Mouse (Mus musculus): Measurements from ENCODE around the gene 4933428G20Rik. TPM values are rescaled to one million over a fixed set of nuclear protein-coding genes. Genes with fewer than 3 reads are reported as not detected.

4933428G20Rik gene
- polyA plus RNA-seq, 1 experiment: 0.07 TPM

DNA sequence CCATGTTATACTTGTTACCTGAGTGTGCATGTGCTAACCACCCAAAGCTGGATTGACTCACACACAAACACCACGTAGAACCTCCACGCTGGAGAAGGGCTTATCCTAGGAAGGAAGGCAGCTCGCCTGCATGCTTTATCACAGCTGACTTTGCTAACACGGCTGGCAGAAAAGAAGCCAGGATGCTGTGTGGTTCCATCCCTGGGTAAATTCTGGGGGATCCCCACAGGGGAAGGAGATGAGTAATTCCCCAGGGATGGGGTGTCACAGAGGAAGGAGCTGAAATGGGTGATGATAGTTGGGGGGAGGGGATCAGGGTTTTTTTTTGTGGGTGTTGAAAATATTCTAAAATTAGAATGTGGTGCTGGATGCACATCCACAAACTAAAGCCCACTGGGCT lies 5.6 kb upstream of the 4933428G20Rik start:
- DNase-seq (ENCODE audit: low read depth): no peak

- DNase-seq (ENCODE audit: low read depth): no peak
Observed at GRCm38 (mm10) chr11:97502846-97503245, 2.7 kb upstream of the 4933428G20Rik start.

- DNase-seq (ENCODE audit: low read depth): no peak
Observed at GRCm38 (mm10) chr11:97502383-97502782, 2.2 kb upstream of the 4933428G20Rik start.

DNA sequence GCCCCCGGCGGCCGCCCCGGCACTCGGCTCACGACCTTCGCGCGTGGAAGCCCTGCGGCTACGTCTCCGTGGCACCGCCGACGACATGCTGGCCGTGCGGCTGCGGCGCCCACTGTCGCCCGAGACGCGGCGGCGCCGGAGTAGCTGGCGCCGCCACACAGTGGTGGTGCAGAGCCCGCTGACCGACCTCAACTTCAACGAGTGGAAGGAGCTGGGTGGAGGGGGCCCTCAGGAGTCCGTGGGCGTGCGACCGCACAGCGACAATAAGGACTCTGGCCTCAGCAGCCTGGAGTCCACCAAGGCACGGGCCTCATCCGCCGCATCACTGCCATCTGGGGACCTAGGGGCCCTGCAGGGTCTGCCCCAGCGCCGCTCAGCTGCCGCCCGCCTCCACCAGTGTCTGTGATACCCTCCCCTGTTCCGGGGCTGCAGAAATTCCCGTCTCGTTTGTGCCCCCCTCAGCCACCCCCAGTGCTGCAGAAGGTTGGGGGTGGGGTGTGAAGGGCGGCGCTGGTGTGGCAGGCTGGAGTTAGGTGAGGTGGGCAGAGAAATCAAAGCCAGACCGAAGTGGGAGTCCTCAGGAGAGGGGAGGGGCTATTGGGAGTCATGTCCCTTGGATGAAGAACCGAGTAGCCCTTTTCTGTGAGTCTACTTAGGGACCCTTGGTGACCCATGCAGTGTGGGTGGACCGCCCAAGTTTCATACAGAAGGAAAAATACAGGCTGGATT lies 744 bp upstream of the 4933428G20Rik start:
- DNase-seq (ENCODE audit: low read depth): no peak

- no peak for DNase-seq (ENCODE audit: low read depth)
Observed at GRCm38 (mm10) chr11:97497543-97497942, 2.6 kb downstream of the 4933428G20Rik start.

DNA sequence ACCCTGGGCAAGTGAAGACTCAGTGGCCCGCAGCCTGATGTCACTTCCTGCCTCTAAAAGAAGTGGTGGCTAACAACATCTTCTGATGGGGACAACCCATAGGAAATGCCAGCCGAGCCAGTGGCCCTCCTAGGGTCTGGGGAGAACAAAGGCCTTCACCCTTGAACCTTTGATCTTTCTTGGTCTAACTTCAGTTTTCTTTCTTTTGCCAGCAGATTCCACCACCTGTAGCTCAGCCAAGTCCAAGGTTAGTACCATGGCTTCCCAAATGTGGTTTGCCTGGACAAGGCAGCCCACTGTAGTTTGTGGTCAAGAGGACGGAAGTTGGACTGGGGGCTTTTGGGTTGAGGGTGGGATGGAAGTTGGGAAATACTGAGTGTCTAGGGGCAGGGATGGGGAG lies 7.3 kb downstream of the 4933428G20Rik start:
- no peak for DNase-seq (ENCODE audit: low read depth)

GRCm38 (mm10) chr11:97491640-97492039 lies 8.5 kb downstream of the 4933428G20Rik start:
- no peak for DNase-seq (ENCODE audit: low read depth)

DNA sequence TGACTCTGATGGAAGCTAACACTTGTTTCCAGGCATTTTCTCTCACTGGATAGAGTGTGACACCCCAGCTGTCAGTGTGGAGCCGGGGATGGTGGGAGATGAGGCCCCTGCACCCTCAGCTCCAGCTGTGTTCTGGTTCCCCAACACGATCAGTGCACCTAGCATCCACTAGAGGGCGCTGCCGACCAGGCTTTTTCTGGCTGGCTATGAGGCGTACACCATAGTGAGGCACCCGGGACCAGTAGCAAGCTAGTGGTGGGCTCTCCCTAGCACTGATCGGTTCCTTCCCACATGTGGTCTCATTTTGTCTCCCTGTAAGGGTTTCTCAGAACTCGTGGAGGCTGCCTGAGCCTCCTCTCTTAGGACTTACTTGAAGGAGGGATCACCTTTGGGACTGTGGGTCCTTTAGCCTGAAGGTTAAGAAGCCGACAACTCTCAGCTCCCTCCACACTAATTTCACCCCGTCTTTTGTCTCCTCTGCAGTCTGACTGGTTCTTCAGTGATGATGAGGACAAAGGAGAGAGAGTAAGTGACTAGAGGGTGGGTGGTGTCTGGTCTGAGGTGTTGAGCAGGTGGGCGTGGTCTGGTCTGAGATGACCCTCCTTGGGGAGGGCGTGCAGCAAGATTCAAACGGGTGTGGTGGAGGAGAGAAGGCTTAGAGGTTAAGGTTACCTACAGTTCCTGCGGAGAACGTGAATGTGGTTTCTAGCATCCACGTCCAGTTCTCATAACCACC lies 10.4 kb downstream of the 4933428G20Rik start:
- no peak for DNase-seq (ENCODE audit: low read depth)

DNA sequence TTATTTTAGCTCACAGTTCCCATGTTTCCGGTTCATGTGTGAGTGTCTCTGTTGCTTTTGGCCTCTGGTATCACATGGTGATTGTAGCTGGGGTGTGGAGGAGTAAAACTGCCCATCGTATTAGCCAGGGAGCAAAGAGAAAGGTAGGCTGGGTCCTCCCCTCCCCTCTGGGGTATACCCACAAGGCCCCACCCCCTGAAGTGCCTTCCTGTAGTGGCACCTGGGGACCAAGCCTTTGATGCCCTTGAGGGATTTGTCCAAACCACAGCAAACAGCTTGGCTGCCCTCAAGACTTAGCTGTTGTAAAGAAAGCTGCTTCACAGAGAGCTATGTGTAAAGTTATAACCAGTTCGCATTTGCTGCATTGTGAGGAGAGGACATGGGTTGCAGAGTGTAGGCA lies 12.5 kb downstream of the 4933428G20Rik start:
- DNase-seq (ENCODE audit: low read depth): no peak

DNA sequence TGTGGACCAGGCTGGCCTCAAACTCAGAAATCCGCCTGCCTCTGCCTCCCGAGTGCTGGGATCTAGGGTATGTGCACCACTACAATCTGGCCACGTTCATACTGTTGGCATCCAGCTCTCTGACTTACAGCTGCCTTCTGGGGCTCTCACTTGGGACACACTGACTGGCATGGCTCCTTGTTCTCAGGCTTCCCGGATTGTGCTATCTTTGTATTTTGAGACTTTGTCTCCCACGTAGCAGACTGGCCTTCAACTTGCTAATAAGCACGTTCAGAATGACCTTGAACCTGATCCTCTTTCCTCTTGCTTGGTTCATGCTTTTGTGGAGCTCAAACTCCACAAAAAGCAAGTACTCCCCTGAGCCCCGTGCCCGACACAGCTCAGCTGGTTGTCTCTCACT lies 14.5 kb downstream of the 4933428G20Rik start:
- DNase-seq (ENCODE audit: low read depth): no peak

GRCm38 (mm10) chr11:97479824-97480223 lies 20.3 kb downstream of the 4933428G20Rik start:
- no peak for DNase-seq (ENCODE audit: low read depth)

GRCm38 (mm10) chr11:97479085-97479484 lies 21.1 kb downstream of the 4933428G20Rik start:
- no peak for DNase-seq (ENCODE audit: low read depth)

- no peak for DNase-seq (ENCODE audit: low read depth)
Observed at GRCm38 (mm10) chr11:97478345-97478744, 21.8 kb downstream of the 4933428G20Rik start.

GRCm38 (mm10) chr11:97477431-97477830 lies 22.7 kb downstream of the 4933428G20Rik start:
- no peak for DNase-seq (ENCODE audit: low read depth)

DNA sequence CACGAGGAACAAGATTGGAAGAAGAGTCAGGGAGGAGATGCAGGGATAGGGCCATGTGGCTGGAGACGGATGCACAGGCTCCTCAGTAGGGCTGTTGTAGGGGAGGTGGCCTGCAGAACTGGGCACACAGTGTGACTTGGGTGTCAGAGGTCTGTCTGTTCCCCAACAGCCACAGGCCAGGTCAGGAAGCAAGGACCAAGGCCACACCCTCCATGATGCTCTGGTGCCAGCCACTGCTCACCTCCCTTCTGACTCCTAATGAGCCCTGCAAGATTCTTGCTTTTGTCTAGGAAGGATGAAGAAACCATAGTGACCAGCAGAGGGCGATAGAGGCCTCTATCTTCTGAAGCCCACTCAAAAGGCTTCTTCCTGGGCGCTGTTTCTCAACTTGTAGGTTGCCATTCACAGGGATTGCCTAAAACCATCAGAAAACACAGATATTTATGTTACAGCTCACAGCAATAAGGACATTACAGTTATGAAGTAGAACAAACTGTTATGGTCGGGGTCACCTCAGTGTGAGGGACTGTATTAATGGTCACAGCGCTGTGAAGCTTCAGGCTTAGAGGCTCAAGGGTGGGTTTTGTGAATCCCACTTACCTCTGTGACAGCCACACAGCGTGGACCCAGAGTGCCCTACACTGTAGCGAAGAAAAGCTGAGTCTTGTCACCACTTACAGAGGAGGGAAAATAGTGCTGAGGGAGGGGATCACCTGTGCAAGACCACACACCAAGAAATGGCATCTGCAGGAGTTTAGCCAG lies 23.6 kb downstream of the 4933428G20Rik start:
- DNase-seq (ENCODE audit: low read depth): no peak

GRCm38 (mm10) chr11:97471276-97471675 lies 28.9 kb downstream of the 4933428G20Rik start:
- no peak for DNase-seq (ENCODE audit: low read depth)

DNA sequence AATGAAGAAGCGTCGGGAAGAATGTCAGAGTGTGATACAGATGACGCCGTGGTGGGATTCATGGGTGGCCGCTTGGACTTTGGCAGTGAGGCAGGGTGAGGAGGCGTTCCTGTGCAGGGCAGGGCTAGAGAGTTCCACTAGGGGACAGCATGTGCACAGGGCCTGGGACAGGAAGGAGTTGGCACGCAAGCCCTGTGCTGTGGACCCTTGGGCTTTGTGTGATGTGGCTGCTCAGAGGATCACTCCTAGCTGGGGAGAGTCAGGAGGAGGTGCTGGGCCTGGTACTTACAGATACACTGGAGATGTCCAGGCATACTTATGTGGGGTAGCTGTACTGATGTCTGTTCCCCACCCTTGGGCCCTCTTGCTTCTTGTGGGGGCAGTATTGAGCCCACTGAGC lies 30.3 kb downstream of the 4933428G20Rik start:
- no peak for DNase-seq (ENCODE audit: low read depth)

DNA sequence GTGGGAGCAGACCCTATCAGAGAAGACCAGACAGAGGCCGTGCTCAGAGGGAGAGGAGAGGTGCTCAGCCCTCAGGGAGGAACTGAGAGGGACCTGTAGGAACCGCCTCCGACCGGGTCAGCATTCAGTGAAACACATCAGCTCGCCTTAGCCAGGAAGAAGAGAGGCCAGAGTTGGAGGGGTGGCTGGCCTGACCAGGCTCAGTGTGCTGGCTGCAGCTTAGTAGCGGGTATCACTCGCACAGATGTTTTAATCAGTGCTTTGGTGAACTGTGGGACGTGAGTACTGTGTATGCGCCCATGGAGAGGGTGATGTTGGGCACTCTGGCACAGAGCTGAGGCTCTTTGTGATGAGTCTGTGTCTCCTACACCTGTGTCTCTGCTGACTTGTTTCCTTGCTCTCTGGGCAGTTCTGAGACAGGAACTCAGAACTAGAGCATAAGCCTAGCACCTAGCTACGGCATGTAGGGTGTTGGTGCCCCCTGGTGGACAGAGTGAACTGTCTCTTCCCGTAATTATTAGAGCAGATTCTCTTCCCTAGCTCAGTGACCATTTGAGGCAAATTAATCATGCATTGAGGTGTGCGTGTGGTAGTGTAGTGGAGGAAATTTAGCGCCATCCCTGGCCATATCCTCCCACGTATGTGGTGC lies 31.4 kb downstream of the 4933428G20Rik start:
- no peak for DNase-seq (ENCODE audit: low read depth)

DNA sequence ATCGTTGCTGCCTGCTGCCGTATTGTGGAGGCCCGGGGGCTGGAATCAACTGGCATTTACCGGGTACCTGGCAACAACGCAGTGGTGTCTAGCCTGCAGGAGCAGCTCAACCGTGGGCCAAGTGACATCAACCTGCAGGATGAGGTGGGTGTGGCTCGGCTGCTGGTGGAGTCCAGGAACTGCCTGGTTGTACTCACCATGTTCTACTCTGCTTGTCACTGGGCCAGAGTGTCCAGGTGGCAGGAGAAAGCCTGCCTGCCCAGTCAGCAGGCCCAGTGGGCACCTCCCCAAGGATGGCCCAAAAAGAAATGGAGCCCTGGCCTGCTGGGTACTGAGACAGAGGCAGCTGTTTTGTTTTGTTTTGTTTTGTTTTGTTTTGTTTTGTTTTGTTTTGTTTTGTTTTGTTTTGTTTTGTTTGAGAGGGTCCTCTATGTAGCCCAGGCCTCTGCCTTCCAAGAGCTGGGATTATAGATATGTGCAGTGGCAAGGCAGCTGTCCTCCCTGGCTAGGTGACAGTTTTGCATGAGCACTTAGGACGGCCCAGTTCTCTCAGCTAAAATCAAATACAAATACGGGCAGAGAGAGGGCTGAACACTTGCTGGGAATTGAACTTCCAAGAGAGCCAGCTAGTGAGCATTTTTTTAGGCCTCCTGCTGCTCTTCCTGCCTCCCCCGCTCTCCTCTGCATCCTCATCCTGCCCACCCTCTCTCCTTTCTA lies 33.5 kb downstream of the 4933428G20Rik start:
- DNase-seq (ENCODE audit: low read depth): no peak

DNA sequence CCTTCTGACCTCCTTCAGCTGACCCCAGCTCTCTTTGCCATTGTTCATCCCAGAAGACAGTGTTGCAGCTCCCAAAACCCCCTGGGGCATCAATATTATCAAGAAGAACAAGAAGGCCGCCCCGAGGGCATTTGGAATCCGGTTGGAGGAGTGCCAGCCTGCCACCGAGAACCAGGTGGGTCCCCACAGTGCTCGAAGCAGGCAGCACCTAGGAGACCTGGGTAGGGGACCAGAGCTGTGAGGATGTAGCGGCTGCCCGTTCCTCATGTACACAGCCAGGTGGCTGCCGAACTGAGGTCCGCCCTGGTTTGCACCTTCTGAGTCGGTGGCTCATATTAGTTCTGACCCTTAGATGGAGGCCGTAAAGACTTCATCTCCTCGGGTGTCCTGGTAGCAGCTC lies 34.2 kb downstream of the 4933428G20Rik start:
- no peak for DNase-seq (ENCODE audit: low read depth)

- no peak for DNase-seq (ENCODE audit: low read depth)
Observed at GRCm38 (mm10) chr11:97463991-97464390, 36.1 kb downstream of the 4933428G20Rik start.
